In genomic region chr9:119340212-119340580, GRCm38 (mm10) we compare ENCODE assay signal across 9 mouse cellular contexts. TPM values are rescaled to one million over a fixed set of nuclear protein-coding genes. Genes with fewer than 3 reads are reported as not detected.
DNase-seq lines count a peak whose midpoint lies in the region; ATAC-seq and TF ChIP-seq lines count a peak whose summit lies in the region.
"Had no signal": no experiment of that assay in that cellular context is flagged by ENCODE, and none has a peak within 500 bp of the region (broad histone marks: within the 10 kb centered on the region; RNA-seq: fewer than 3 reads in every experiment).

No protein-coding gene starts in this region.

- H3K9me3 ChIP-seq in kidney, embryonic 15.5 days (replicated peaks) = no peaks in the 10 kb centered on the region
- no peaks in the 10 kb centered on the region for H3K9me3 ChIP-seq in intestine, embryonic 14.5 days (ENCODE audit: control insufficient read depth, low read length)
- H3K9me3 ChIP-seq in midbrain, postnatal 0 days (ENCODE audit: low read length) = no peaks in the 10 kb centered on the region

- H3K36me3 ChIP-seq in kidney, embryonic 15.5 days = peaks cover 28% of the 10 kb centered on the region
- H3K36me3 ChIP-seq in intestine, embryonic 14.5 days (ENCODE audit: control insufficient read depth, insufficient read depth, low read length) = peaks cover 32% of the 10 kb centered on the region
- H3K36me3 ChIP-seq in midbrain, postnatal 0 days (ENCODE audit: insufficient read depth, low read length) = peaks cover 14% of the 10 kb centered on the region

- H3K4me1 ChIP-seq in kidney, embryonic 15.5 days = peaks cover 38% of the 10 kb centered on the region
- H3K4me1 ChIP-seq in cortical plate, adult 2 months (ENCODE audit: control insufficient read depth, insufficient read depth, low read length) = peaks cover 3% of the 10 kb centered on the region
- H3K4me1 ChIP-seq in intestine, embryonic 14.5 days (replicated peaks; ENCODE audit: control insufficient read depth, insufficient read depth, low read length) = peaks cover 13% of the 10 kb centered on the region
- H3K4me1 ChIP-seq in midbrain, postnatal 0 days (ENCODE audit: insufficient read depth, low read length) = peaks cover 9% of the 10 kb centered on the region; the same call in 1 of the 2 replicates

- H3K27me3 ChIP-seq in kidney, embryonic 15.5 days = no peaks in the 10 kb centered on the region
- no peaks in the 10 kb centered on the region for H3K27me3 ChIP-seq in intestine, embryonic 14.5 days (replicated peaks; ENCODE audit: control insufficient read depth, insufficient read depth, low read length)
- no peaks in the 10 kb centered on the region for H3K27me3 ChIP-seq in midbrain, postnatal 0 days (ENCODE audit: insufficient read depth, low read length)
- H3K27me3 ChIP-seq: Patski had no signal

- TF ChIP-seq CTCF in cortical plate, adult 2 months (IDR thresholded peaks at IDR 0.05; ENCODE audit: extremely low read depth, insufficient read depth, low read length) = no peak
- TF ChIP-seq CTCF in midbrain, postnatal 0 days (IDR thresholded peaks at IDR 0.05) = no peak

- peak overlapping the region; percentile 81 for H3K4me2 ChIP-seq in kidney, embryonic 15.5 days
- H3K4me2 ChIP-seq in intestine, embryonic 14.5 days (ENCODE audit: low read length) = peak overlapping the region; percentile 90
- H3K4me2 ChIP-seq in midbrain, postnatal 0 days (ENCODE audit: low read depth, low read length, poor library complexity, severe bottlenecking) = peak overlapping the region; percentile 76

- peak overlapping the region; percentile 85 for H3K4me3 ChIP-seq in kidney, embryonic 15.5 days (replicated peaks)
- peak overlapping the region; percentile 56 for H3K4me3 ChIP-seq in cortical plate, adult 2 months (ENCODE audit: insufficient read depth, low read length)
- H3K4me3 ChIP-seq in intestine, embryonic 14.5 days (ENCODE audit: low read depth, low read length) = peak overlapping the region; percentile 72
- H3K4me3 ChIP-seq in midbrain, postnatal 0 days (ENCODE audit: low read depth, low read length) = peak overlapping the region; percentile 73

- 4% methylated on average over 8 of the region's 8 CpGs for WGBS in kidney, embryonic 15.5 days
- 4% methylated on average over 8 of the region's 8 CpGs for WGBS in intestine, embryonic 14.5 days
- WGBS in midbrain, postnatal 0 days = 6% methylated on average over 8 of the region's 8 CpGs

- no peak for TF ChIP-seq POLR2A in cortical plate, adult 2 months (IDR thresholded peaks at IDR 0.05; ENCODE audit: extremely low read depth, insufficient read depth, low read length)

- DNase-seq in kidney, postnatal 36 days = no peak
- DNase-seq in intestine, embryonic 14.5 days (ENCODE audit: low spot score) = no peak
- no peak for DNase-seq in midbrain, postnatal 0 days (ENCODE audit: low spot score)
- no peak for DNase-seq in layer of hippocampus, adult 8-10 months (ENCODE audit: low spot score in 2 of 2)
- no peak for DNase-seq in left cerebral cortex, adult 11 months (ENCODE audit: low spot score)
- no peak for DNase-seq in thymus, postnatal 36 days

- peak overlapping the region; percentile 69 for H3K9ac ChIP-seq in kidney, embryonic 15.5 days
- peak overlapping the region; percentile 58 for H3K9ac ChIP-seq in intestine, embryonic 14.5 days (ENCODE audit: low read length)
- H3K9ac ChIP-seq in midbrain, postnatal 0 days (replicated peaks; ENCODE audit: low read length, poor library complexity, severe bottlenecking) = 0 out of 2 replicates have a peak overlapping the region, but pooled peaks have one; percentile 79

- ATAC-seq in kidney, embryonic 15.5 days (replicated peaks; ENCODE audit: low FRiP score) = no peak
- ATAC-seq in intestine, embryonic 14.5 days (replicated peaks; ENCODE audit: low FRiP score, low TSS enrichment, low read depth) = no peak
- ATAC-seq in midbrain, postnatal 0 days (ENCODE audit: low FRiP score) = no peak

- H3K27ac ChIP-seq in kidney, embryonic 15.5 days = peak overlapping the region; percentile 96
- H3K27ac ChIP-seq in cortical plate, adult 2 months (ENCODE audit: insufficient read depth, low read length) = peak overlapping the region; percentile 26; the same call in 1 of the 2 replicates
- peak overlapping the region; percentile 88 for H3K27ac ChIP-seq in intestine, embryonic 14.5 days (ENCODE audit: low read depth)
- peak overlapping the region; percentile 53 for H3K27ac ChIP-seq in midbrain, postnatal 0 days (ENCODE audit: low read depth, low read length)

RNA-seq across cellular contexts. Expression of gene Acaa1a, which starts 0.7 kb away (rescaled TPM):
- 111 and 121 TPM in 2 replicates for polyA plus RNA-seq in kidney, embryonic 15.5 days (2015; fragmentation: Nextera tagmentation; extraction: Ambion mirVana)
- 141 and 149 TPM in 2 replicates for polyA plus RNA-seq in cortical plate, adult 2 months (2012; rRNA removed)
- 87.7 and 89.4 TPM in 2 replicates for polyA plus RNA-seq in intestine, embryonic 14.5 days (2014; fragmentation: Nextera tagmentation; extraction: Ambion mirVana)
- 106 and 120 TPM in 2 replicates for total RNA-seq in midbrain, postnatal 0 days (2014; rRNA removed)
- 75.5 and 82.6 TPM in 2 replicates for polyA plus RNA-seq in midbrain, postnatal 0 days (2015; fragmentation: Nextera tagmentation; extraction: Ambion mirVana)
- 10 to 100 TPM; 63.2 to 84.2 (median 72.6) TPM for total RNA-seq in layer of hippocampus, adult 8-10 months (2022)

RNA-seq across cellular contexts. Expression of gene Myd88, which starts 1.0 kb away (rescaled TPM):
- polyA plus RNA-seq in kidney, embryonic 15.5 days (2015; fragmentation: Nextera tagmentation; extraction: Ambion mirVana) = 25.6 and 25.9 TPM in 2 replicates
- polyA plus RNA-seq in cortical plate, adult 2 months (2012; rRNA removed) = 5.4 TPM in 2 replicates
- polyA plus RNA-seq in intestine, embryonic 14.5 days (2014; fragmentation: Nextera tagmentation; extraction: Ambion mirVana) = 30.3 and 32.3 TPM in 2 replicates
- total RNA-seq in midbrain, postnatal 0 days (2014; rRNA removed) = 4.2 and 5.9 TPM in 2 replicates
- 4.7 and 5.6 TPM in 2 replicates for polyA plus RNA-seq in midbrain, postnatal 0 days (2015; fragmentation: Nextera tagmentation; extraction: Ambion mirVana)
- total RNA-seq in layer of hippocampus, adult 8-10 months (2022) = 10 to 100 TPM in 1 of 4 experiments, 1 to 10 TPM in 3; 5.7 to 11.3 (median 8.1) TPM

RNA-seq across cellular contexts. Expression of gene Xylb, which starts 17.0 kb away (rescaled TPM):
- 20.8 and 26.9 TPM in 2 replicates for polyA plus RNA-seq in kidney, embryonic 15.5 days (2015; fragmentation: Nextera tagmentation; extraction: Ambion mirVana)
- polyA plus RNA-seq in cortical plate, adult 2 months (2012; rRNA removed) = 7.8 and 8.2 TPM in 2 replicates
- 11.2 and 12.5 TPM in 2 replicates for polyA plus RNA-seq in intestine, embryonic 14.5 days (2014; fragmentation: Nextera tagmentation; extraction: Ambion mirVana)
- total RNA-seq in midbrain, postnatal 0 days (2014; rRNA removed) = 2.6 and 3.2 TPM in 2 replicates
- 3.9 and 4.3 TPM in 2 replicates for polyA plus RNA-seq in midbrain, postnatal 0 days (2015; fragmentation: Nextera tagmentation; extraction: Ambion mirVana)
- 1 to 10 TPM; 4.8 to 7.5 (median 5.5) TPM for total RNA-seq in layer of hippocampus, adult 8-10 months (2022)

RNA-seq across cellular contexts. Expression of gene Oxsr1, which starts 18.0 kb away (rescaled TPM):
- polyA plus RNA-seq in kidney, embryonic 15.5 days (2015; fragmentation: Nextera tagmentation; extraction: Ambion mirVana) = 12.3 and 14.2 TPM in 2 replicates
- polyA plus RNA-seq in cortical plate, adult 2 months (2012; rRNA removed) = 44.2 and 46.9 TPM in 2 replicates
- polyA plus RNA-seq in intestine, embryonic 14.5 days (2014; fragmentation: Nextera tagmentation; extraction: Ambion mirVana) = 16.2 and 17.6 TPM in 2 replicates
- 38.5 and 55.7 TPM in 2 replicates for total RNA-seq in midbrain, postnatal 0 days (2014; rRNA removed)
- polyA plus RNA-seq in midbrain, postnatal 0 days (2015; fragmentation: Nextera tagmentation; extraction: Ambion mirVana) = 10.5 and 10.7 TPM in 2 replicates
- total RNA-seq in layer of hippocampus, adult 8-10 months (2022) = 10 to 100 TPM; 33.8 to 37.9 (median 35.9) TPM

RNA-seq across cellular contexts. Expression of gene Slc22a14, which starts 25.2 kb away (rescaled TPM):
- polyA plus RNA-seq in kidney, embryonic 15.5 days (2015; fragmentation: Nextera tagmentation; extraction: Ambion mirVana) = 0.30 TPM in 1 of 2 replicates, not detected in the other
- 0.29 TPM in 1 of 2 replicates, not detected in the other for polyA plus RNA-seq in cortical plate, adult 2 months (2012; rRNA removed)
- polyA plus RNA-seq in intestine, embryonic 14.5 days (2014; fragmentation: Nextera tagmentation; extraction: Ambion mirVana) = 0.11 and 0.16 TPM in 2 replicates
- not detected in 2 replicates for total RNA-seq in midbrain, postnatal 0 days (2014; rRNA removed)
- polyA plus RNA-seq in midbrain, postnatal 0 days (2015; fragmentation: Nextera tagmentation; extraction: Ambion mirVana) = 0.15 TPM in 1 of 2 replicates, not detected in the other
- under 1 TPM in 1 of 4 experiments, not detected in 3; 0.20 TPM for total RNA-seq in layer of hippocampus, adult 8-10 months (2022)

Comparison
In these comparisons a context has a peak if more than half of its experiments do, and no peak if none do; other contexts are left out.
1. H3K27ac ChIP-seq: peak in every context shown above with its lines; median percentile 96 in kidney, embryonic 15.5 days; 88 in intestine, embryonic 14.5 days; 53 in midbrain, postnatal 0 days; 26 in cortical plate, adult 2 months.